Mouse (Mus musculus) subcutaneous adipose tissue, adult 2 months (tissue): Measurements from ENCODE around the gene Kif15. TPM values are rescaled to one million over a fixed set of nuclear protein-coding genes. Genes with fewer than 3 reads are reported as not detected.

Experiments
- polyA plus RNA-seq: library from polyadenylated mRNA; depleted of rRNA; stranded (reverse); fragments of >200 nt; gene quantifications from 2 replicates; pipeline ENCODE4 v1.2.3, GENCODE M21; 2012; ENCODE audit warnings: low replicate concordance; rRNA removed

Gene Kif15
- 0.69 and 9.7 TPM in 2 replicates for polyA plus RNA-seq

DNA sequence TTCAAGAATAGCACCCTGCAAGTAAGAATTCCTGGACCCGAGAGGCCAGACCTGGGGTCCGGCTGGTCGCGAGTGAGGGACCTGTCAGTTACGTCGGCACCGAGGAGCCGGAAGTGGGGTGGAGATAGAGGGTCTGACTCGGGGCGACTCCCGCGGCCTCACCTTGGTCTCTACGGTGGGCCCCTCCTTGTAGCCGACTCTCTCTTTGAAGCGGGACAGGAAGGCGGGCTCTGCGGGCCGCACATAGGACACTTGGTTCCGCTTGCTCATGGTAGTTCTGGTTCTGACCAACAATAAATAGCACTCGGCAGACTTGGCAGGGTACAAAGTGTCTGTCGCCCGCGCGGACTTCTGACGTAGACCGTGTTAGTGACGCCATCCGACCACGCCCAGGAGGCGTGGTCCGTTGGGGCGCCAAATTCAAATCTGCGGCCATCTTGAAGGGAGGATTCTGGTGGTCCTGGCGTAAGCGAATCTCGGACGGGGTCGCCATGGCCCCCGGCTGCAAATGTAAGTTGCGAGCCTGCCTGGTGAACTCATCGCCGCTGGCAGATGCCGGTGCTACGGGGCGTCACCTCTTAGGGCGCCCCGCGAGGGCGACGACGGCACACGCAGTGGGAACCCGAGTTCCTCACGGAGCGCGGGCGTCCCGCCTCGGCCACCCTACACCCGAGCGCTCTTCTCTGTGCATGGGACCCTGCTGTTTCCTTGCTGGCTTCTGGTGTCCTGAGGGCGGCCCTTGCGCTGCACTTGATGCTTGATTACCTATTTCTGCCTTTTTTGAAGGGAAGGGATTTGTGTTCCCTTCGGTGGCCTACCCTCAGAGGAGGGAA, at the start of gene Kif15, which contains the start of gene 1110059G10Rik:
Kif15 (plus strand) TSS at position 404 of the 833 bp plus-strand sequence.
1110059G10Rik (minus strand) TSS at position 358 of the 833 bp plus-strand sequence.

DNA sequence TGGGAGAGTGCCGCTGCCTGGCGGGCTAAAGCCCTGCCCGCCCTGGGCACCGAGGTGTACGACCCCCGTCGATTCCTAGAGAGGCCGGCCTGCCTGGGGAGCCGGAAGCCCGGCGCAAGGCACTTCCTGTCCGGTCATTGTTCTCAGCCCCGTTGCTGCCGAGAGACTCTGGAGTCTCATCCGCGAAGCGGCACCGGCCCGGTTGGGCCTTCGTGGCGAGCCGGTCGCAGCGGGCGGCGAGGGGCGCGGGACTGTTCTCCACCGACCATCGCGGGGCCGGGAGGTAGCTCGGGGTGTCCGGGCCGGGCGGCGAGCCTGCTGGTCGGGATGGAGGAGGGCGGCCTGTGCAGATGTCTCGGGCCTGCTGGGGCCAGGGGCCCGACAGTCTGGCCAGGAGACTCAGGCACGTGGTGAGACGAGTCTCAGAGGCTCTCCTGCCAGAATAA, 27.9 kb upstream of the Kif15 start, which contains the start of gene Zfp105:
Zfp105 (plus strand) TSS at position 137 of the 446 bp plus-strand sequence.

DNA sequence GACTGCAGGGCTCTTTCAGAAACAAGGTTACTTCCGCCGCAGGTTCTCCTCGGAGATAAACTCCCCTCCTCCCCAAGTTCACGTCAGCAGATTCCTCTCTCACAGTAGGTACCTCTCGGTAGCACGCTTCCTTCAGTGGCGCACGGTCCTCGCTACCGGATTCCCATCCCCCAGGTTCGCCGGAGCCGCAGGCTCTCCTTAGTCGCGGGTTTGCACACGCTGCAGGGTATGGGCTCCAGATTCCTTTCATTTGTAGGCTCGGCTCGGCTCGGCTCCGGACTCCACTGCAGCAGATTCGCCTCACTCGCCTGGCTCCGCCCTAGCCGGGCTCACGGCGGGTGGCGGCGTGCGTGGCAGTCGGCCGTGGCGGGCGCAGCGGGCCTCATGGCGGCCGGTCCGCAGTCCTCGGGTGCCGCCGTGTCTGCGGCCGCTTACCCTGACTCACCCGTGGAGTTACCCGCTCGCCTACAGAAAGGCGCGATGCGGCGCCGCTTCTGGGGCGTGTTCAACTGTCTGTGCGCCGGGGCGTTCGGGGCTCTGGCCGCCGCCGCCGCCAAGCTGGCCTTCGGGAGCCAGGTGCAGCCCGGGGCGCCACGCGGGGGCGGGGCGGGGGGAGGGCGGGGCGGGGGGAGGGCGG, 70.3 kb downstream of the Kif15 start, which contains the start of gene Tmem42:
Tmem42 (plus strand) TSS at position 332 of the 637 bp plus-strand sequence.

GRCm38 (mm10) chr9:123034426-123034825, 83.6 kb downstream of the Kif15 start, which contains the start of gene Tgm4:
Gene Tgm4 (plus strand): TSS chr9:123034726.

Other genes with a start within 250 kb of the Kif15 start
- 0.05 and 0.27 TPM in 2 replicates for gene Topaz1, start 203.7 kb upstream of the Kif15 start, polyA plus RNA-seq
- gene Tcaim, start 145.5 kb upstream of the Kif15 start, polyA plus RNA-seq, result 6.0 and 6.1 TPM in 2 replicates
- gene Gm35549, start 107.0 kb upstream of the Kif15 start, polyA plus RNA-seq, result not detected in 2 replicates
- gene Zfp445, start 85.0 kb upstream of the Kif15 start, polyA plus RNA-seq, result 33.8 and 62.7 TPM in 2 replicates
- gene Zkscan7, start 65.4 kb upstream of the Kif15 start, polyA plus RNA-seq, result 2.6 and 6.5 TPM in 2 replicates
- 0.67 and 2.4 TPM in 2 replicates for gene Zfp105, start 28.0 kb upstream of the Kif15 start, polyA plus RNA-seq
- gene 1110059G10Rik, start within 50 bp of the Kif15 start, polyA plus RNA-seq, result 2.9 and 3.2 TPM in 2 replicates
- gene Tmem42, start 70.3 kb downstream of the Kif15 start, polyA plus RNA-seq, result 15.7 and 18.2 TPM in 2 replicates
- 0.20 and 0.31 TPM in 2 replicates for gene Tgm4, start 83.7 kb downstream of the Kif15 start, polyA plus RNA-seq
- 94.7 and 175 TPM in 2 replicates for gene Zdhhc3, start 162.2 kb downstream of the Kif15 start, polyA plus RNA-seq
- gene Exosc7, start 162.2 kb downstream of the Kif15 start, polyA plus RNA-seq, result 25.1 and 33.1 TPM in 2 replicates
- 228 and 407 TPM in 2 replicates for gene Clec3b, start 199.9 kb downstream of the Kif15 start, polyA plus RNA-seq